Mouse (Mus musculus): Measurements from ENCODE around the gene Morc1.

DNA sequence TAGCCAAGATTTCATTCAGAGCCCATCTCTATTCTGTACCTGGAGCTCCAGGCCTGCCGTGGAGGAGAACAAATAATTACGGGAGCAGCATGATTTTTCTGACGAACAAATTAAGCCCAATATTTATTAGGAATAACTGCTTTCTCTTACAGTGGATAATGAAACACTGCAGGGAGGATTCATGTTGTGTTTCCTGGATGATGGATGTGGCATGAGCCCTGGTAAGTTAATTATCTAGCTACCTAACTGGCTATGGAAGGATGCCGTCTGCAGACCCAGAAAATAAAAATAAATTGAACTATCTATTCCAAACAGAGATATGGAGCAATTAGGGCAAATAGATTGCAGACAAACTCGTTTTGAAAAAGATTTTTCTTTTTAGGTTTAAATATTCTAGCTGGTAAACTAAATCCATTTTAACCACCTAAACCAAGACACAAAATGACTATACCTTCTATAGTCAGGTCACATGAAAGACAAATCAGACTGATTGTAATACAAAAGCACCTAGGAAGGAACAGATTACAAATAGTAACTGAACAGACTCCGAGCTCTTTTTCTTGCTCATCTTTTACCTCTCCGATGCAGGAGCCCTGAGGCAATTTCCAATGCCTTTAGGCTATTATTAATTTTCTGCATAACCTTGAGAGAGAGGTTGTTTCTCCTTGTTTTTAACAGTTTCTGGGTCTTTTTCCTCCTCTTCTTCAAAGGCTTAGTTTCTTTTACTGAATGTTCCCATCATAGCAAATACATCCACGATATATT, 15.3 kb downstream of the Morc1 start:
- TF ChIP-seq CTCF (IDR thresholded peaks at IDR 0.05; ENCODE audit: low read depth), result no peak
- no peak for TF ChIP-seq EP300 (IDR thresholded peaks at IDR 0.05; ENCODE audit: low read depth)

Measured in heart, postnatal 0 days (tissue).